Mouse (Mus musculus) liver, embryonic 14.5 days (tissue): ENCODE measurements at regions not wholly inside any gene's neighbourhood (a gene's known extent, or its start where the extent isn't known, plus 50 kb on each side); places are given as distances from the start of the nearest gene placed in this dataset.

Experiments used
- ATAC-seq: fragments of 200-750 bp; cut with Nextera tagmentation; 2 replicates; pipeline ENCODE4 v1.8.0; 2017; ENCODE audit warnings: moderate number of reproducible peaks, mild to moderate bottlenecking, moderate library complexity; ENCODE audit not compliant: insufficient read depth
- DNase-seq, 3 experiments: peaks; one replicate each; pipeline ENCODE4 v3.0.0-alpha.2; 2012 to 2013; ENCODE audit warnings: low read depth in 3 of 3, low spot score in 3 of 3
- H3K27ac ChIP-seq: fragments of 300-500 bp; sonication (generic); 2 replicates; pipeline ENCODE4 v1.5.1; 2014; ENCODE audit warnings: moderate library complexity, mild to moderate bottlenecking, control low read depth, inconsistent platforms
- H3K27me3 ChIP-seq: fragments of 300-500 bp; sonication (generic); 2 replicates; pipeline ENCODE4 v1.6.1; 2014; ENCODE audit warnings: mild to moderate bottlenecking, low read length, moderate library complexity; ENCODE audit not compliant: control insufficient read depth, insufficient read depth
- H3K36me3 ChIP-seq: fragments of 300-500 bp; sonication (generic); replicated peaks from 2 replicates; pipeline ENCODE4 v1.6.1; 2014; ENCODE audit warnings: low read depth; ENCODE audit not compliant: control insufficient read depth, insufficient read depth
- H3K4me1 ChIP-seq, 2 experiments: fragments of 200-500 bp in 1 of 2; fragments of 300-500 bp in 1 of 2; sonication (generic) in 1 of 2; replicated peaks; 2 replicates each; pipeline ENCODE4 v1.6.1; 2012 to 2014; ENCODE audit warnings: antibody characterized with exemption in 1 of 2, inconsistent platforms in 1 of 2, low read length in 1 of 2; ENCODE audit not compliant: control insufficient read depth in 2 of 2, insufficient read depth in 2 of 2
- H3K4me2 ChIP-seq: fragments of 300-500 bp; sonication (generic); 2 replicates; pipeline ENCODE4 v1.6.1; 2014; ENCODE audit warnings: low read depth, mild to moderate bottlenecking, control low read depth, moderate library complexity
- H3K4me3 ChIP-seq, 2 experiments: fragments of 200-500 bp in 1 of 2; fragments of 300-500 bp in 1 of 2; sonication (generic) in 1 of 2; 2 replicates each; pipeline ENCODE4 v1.5.1; 2012 to 2014; ENCODE audit warnings: low read depth in 2 of 2, low read length in 2 of 2, mild to moderate bottlenecking in 2 of 2, control low read depth in 1 of 2, inconsistent platforms in 1 of 2, moderate library complexity in 1 of 2; ENCODE audit not compliant: insufficient read depth in 1 of 2
- H3K9ac ChIP-seq: fragments of 300-500 bp; sonication (generic); replicated peaks from 2 replicates; pipeline ENCODE4 v1.6.1; 2014; ENCODE audit warnings: mild to moderate bottlenecking, control low read depth, moderate library complexity
- H3K9me3 ChIP-seq: fragments of 300-500 bp; sonication (generic); 2 replicates; pipeline ENCODE4 v1.6.1; 2016; ENCODE audit warnings: low read length, mixed read lengths; ENCODE audit not compliant: control insufficient read depth
- CTCF ChIP-seq: IDR thresholded peaks from 2 replicates; pipeline ENCODE4 v1.5.1; 2016; ENCODE audit warnings: antibody characterized with exemption, low read depth, control low read depth
- EP300 ChIP-seq: IDR thresholded peaks from 2 replicates; pipeline ENCODE4 v1.6.1; 2016; ENCODE audit warnings: antibody characterized with exemption, low read depth
- WGBS: fragments of 180-500 bp; shearing (Covaris S2); extraction: QIAGEN DNeasy Blood & Tissue Kit; methylation state at CpG from one replicate; pipeline ENCODE4 v1.1.7; 2014; ENCODE audit not compliant: insufficient replicate concordance; 5-methylcytosine and 5-hydroxymethylcytosine counted together

DNA sequence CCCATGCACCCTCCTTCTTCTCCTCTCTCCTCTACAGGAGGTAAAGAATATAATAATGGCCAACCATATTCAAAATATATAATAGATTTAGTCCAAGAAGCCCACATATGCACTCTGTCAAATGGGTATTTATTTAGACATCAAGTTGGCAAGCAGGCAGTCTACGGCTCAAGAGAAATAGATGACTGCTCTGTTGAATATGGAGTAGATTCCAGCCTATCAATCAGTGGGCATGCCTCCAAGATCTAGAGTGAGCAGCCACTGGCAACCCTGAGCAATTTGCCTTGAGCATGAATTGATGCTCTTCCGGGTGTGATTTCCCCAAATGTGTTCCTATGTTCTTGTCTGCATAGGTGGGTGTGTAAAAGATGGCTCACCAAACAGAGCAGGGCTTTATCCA lies 141.5 kb upstream of the Gm26657 start:
- H3K9me3 ChIP-seq = no peaks in the 10 kb centered on the region
- no peak overlapping the region for H3K27ac ChIP-seq
- no peak overlapping the region for H3K9ac ChIP-seq
- H3K4me1 ChIP-seq = no peaks in the 10 kb centered on the region
- DNase-seq (no peak), ATAC-seq (no peak)
- H3K27me3 ChIP-seq = no peaks in the 10 kb centered on the region
- 66% methylated on average over 2 of the region's 2 CpGs for WGBS
- no peak overlapping the region for H3K4me3 ChIP-seq
- H3K36me3 ChIP-seq = no peaks in the 10 kb centered on the region
- no peak for TF ChIP-seq CTCF
- no peak for TF ChIP-seq EP300
- no peak overlapping the region for H3K4me2 ChIP-seq

DNA sequence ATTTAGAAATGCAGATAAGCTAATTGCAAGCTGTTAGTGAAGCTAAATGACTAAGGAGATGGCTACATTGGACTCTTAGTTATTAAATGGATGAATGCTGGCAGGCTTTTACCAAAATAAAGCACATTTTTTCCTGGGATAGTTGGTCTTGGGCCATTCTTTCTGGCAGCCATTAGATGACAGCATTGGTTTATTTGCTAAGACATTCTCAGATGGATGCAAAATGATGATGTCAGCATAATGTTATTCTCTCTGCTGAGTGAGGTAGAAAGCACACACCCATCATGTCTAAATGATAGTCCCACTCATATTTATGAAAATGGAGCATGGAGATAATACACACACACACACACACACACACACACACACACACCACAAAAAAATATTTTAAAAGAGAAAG lies 141.9 kb upstream of the Gm26657 start:
- no peak for DNase-seq
- TF ChIP-seq EP300 = no peak
- TF ChIP-seq CTCF = no peak
- no peaks in the 10 kb centered on the region for H3K4me1 ChIP-seq
- H3K9me3 ChIP-seq = no peaks in the 10 kb centered on the region
- no peak overlapping the region for H3K27ac ChIP-seq
- no peak for ATAC-seq
- no peak overlapping the region for H3K9ac ChIP-seq
- H3K4me2 ChIP-seq = no peak overlapping the region
- no peak overlapping the region for H3K4me3 ChIP-seq
- no peaks in the 10 kb centered on the region for H3K27me3 ChIP-seq
- H3K36me3 ChIP-seq = no peaks in the 10 kb centered on the region

DNA sequence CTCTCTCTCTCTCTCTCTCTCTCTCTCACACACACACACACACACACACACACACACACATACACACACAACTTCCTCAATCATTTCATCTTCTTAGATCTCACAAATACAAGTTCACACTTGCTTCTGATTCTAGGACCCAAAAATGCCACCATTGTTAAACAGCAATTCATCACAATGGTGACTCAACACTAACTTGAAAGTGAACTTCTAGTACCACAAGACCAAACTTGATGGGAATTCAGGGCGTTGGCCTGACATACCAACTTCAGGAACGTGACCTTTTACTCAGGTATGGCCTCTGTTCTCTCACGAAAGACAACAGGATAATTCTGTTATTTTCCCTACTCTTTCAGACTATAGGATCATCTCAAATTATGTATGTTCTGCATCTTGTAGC lies 157.5 kb upstream of the Gm26657 start:
- Histone ChIP-seq H3K27me3 (no peaks in the 10 kb centered on the region), H3K27ac (no peak overlapping the region), H3K4me2 (no peak overlapping the region), H3K4me3 (no peak overlapping the region), H3K4me1 (no peaks in the 10 kb centered on the region), H3K9me3 (no peaks in the 10 kb centered on the region), H3K36me3 (no peaks in the 10 kb centered on the region), H3K9ac (no peak overlapping the region)
- 39% methylated on average over 3 of the region's 3 CpGs for WGBS
- no peak for TF ChIP-seq CTCF
- TF ChIP-seq EP300 = no peak
- DNase-seq = no peak
- ATAC-seq = no peak

DNA sequence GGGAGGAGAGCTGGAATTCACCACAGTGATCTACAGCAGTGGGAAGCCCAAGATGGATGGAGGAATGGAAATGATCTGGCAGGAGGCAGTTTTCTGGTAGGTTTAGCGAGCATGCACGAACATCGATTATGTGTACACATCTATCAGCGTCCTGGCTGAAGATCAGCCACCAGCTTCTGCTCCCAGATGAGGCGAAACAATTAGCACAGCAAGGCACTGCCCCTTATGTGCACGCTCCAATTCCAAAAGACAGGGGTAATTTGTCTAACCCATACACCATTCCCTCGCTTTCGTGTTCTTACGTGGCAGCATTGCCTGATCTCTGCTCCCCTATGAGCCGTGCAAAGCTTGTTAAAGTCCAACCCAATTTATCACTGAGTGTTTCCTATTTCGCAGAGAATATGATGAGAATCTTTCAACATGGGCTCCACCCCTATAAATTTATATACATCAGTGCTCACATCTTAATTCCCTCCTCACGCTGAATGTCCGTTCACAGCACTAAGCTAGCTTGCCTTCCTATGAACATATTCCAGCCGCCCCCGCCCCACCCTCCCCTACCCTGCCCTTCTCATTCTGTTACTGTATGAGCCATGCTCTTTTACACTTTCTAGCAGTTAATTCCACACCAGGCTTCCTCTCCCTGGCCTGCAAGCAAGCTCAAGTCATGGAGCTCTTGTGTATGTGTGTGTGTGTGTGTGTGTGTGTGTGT lies 162.9 kb upstream of the Gm26657 start:
- H3K9me3 ChIP-seq = no peaks in the 10 kb centered on the region
- no peaks in the 10 kb centered on the region for H3K27me3 ChIP-seq
- H3K36me3 ChIP-seq = no peaks in the 10 kb centered on the region
- TF ChIP-seq CTCF (no peak), EP300 (no peak)
- no peak overlapping the region for H3K4me3 ChIP-seq
- no peaks in the 10 kb centered on the region for H3K4me1 ChIP-seq
- no peak overlapping the region for H3K9ac ChIP-seq
- DNase-seq (no peak), ATAC-seq (no peak)
- 75% methylated on average over 15 of the region's 15 CpGs for WGBS
- H3K4me2 ChIP-seq = no peak overlapping the region
- no peak overlapping the region for H3K27ac ChIP-seq

DNA sequence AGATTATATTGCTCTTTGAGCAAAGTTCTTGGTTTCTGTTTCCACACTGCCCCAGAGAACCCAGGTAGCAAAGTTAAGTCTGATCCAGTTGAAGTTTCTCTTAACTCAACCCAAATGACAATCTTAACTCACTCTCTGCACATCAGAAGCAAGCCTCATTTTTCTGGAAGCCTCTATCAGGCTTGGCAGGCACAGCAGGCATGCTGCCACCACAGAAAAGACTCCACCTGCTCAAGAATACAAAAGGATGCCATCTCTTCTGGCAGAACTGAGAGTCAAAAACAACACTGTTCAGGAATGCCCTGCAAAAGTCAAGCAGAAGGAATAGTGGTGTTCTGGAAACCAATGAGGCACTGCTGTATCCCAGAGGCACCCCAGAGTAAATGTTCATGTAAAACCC lies 187.7 kb upstream of the Gm26657 start:
- no peaks in the 10 kb centered on the region for H3K27me3 ChIP-seq
- no peak for TF ChIP-seq CTCF
- no peak for TF ChIP-seq EP300
- H3K9ac ChIP-seq = no peak overlapping the region
- no peak overlapping the region for H3K27ac ChIP-seq
- H3K36me3 ChIP-seq = no peaks in the 10 kb centered on the region
- ATAC-seq (no peak), DNase-seq (no peak)
- no peaks in the 10 kb centered on the region for H3K9me3 ChIP-seq
- H3K4me3 ChIP-seq = no peak overlapping the region
- no peaks in the 10 kb centered on the region for H3K4me1 ChIP-seq
- H3K4me2 ChIP-seq = no peak overlapping the region
